Mouse (Mus musculus): ENCODE results near the gene Baz2b. TPM values are rescaled to one million over a fixed set of nuclear protein-coding genes. Genes with fewer than 3 reads are reported as not detected.

Baz2b gene
- polyA plus RNA-seq, 1 experiment from 2014 or later = 19.7 TPM

GRCm38 (mm10) chr2:59969099-59969498 is 240.5 kb downstream of the Baz2b start:
- no peak for ATAC-seq
- TF ChIP-seq EP300 (IDR thresholded peaks at IDR 0.05; ENCODE audit: low read depth) (no peak), CTCF (IDR thresholded peaks at IDR 0.05; ENCODE audit: low read depth) (no peak)
- no peak overlapping the region for H3K27ac ChIP-seq (ENCODE audit: low read depth)
- no peak overlapping the region for H3K4me2 ChIP-seq (ENCODE audit: low read depth, low read length)
- H3K36me3 ChIP-seq (replicated peaks; ENCODE audit: insufficient read depth, low read length) = peaks cover 26% of the 10 kb centered on the region
- no peak overlapping the region for H3K4me3 ChIP-seq (ENCODE audit: low read depth, low read length)
- WGBS (ENCODE audit: insufficient replicate concordance) = 71% methylated on average over 10 of the region's 10 CpGs
- no peak overlapping the region for H3K9ac ChIP-seq (replicated peaks)
- no peak for DNase-seq
- no peaks in the 10 kb centered on the region for H3K27me3 ChIP-seq (ENCODE audit: insufficient read depth, low read length)
- H3K9me3 ChIP-seq (ENCODE audit: low read length) = no peaks in the 10 kb centered on the region
- H3K4me1 ChIP-seq (ENCODE audit: insufficient read depth) = no peaks in the 10 kb centered on the region

GRCm38 (mm10) chr2:59968593-59968992 is 241.0 kb downstream of the Baz2b start:
- TF ChIP-seq EP300 (IDR thresholded peaks at IDR 0.05; ENCODE audit: low read depth) = no peak
- TF ChIP-seq CTCF (IDR thresholded peaks at IDR 0.05; ENCODE audit: low read depth) = no peak
- Histone ChIP-seq H3K27me3 (ENCODE audit: insufficient read depth, low read length) (no peaks in the 10 kb centered on the region), H3K4me3 (ENCODE audit: low read depth, low read length) (no peak overlapping the region), H3K4me2 (ENCODE audit: low read depth, low read length) (no peak overlapping the region), H3K9me3 (ENCODE audit: low read length) (no peaks in the 10 kb centered on the region), H3K9ac (replicated peaks) (no peak overlapping the region), H3K4me1 (ENCODE audit: insufficient read depth) (no peaks in the 10 kb centered on the region), H3K27ac (ENCODE audit: low read depth) (no peak overlapping the region), H3K36me3 (replicated peaks; ENCODE audit: insufficient read depth, low read length) (peaks cover 26% of the 10 kb centered on the region)
- DNase-seq (no peak), ATAC-seq (no peak)
- WGBS (ENCODE audit: insufficient replicate concordance) = 81% methylated on average over 7 of the region's 7 CpGs

- no peaks in the 10 kb centered on the region for H3K9me3 ChIP-seq (ENCODE audit: low read length)
- TF ChIP-seq EP300 (IDR thresholded peaks at IDR 0.05; ENCODE audit: low read depth) (no peak), CTCF (IDR thresholded peaks at IDR 0.05; ENCODE audit: low read depth) (no peak)
- H3K36me3 ChIP-seq (replicated peaks; ENCODE audit: insufficient read depth, low read length) = peaks cover 36% of the 10 kb centered on the region
- no peaks in the 10 kb centered on the region for H3K27me3 ChIP-seq (ENCODE audit: insufficient read depth, low read length)
- H3K4me1 ChIP-seq (ENCODE audit: insufficient read depth) = no peaks in the 10 kb centered on the region
- WGBS (ENCODE audit: insufficient replicate concordance) = 88% methylated on average over 6 of the region's 6 CpGs
- no peak overlapping the region for H3K4me2 ChIP-seq (ENCODE audit: low read depth, low read length)
- no peak overlapping the region for H3K9ac ChIP-seq (replicated peaks)
- H3K4me3 ChIP-seq (ENCODE audit: low read depth, low read length) = no peak overlapping the region
- no peak for DNase-seq
- H3K27ac ChIP-seq (ENCODE audit: low read depth) = no peak overlapping the region
- ATAC-seq = no peak
Measured at GRCm38 (mm10) chr2:59966454-59966853, 243.2 kb downstream of the Baz2b start.

GRCm38 (mm10) chr2:59963011-59963410 is 246.6 kb downstream of the Baz2b start:
- ATAC-seq (no peak), DNase-seq (no peak)
- 80% methylated on average over 5 of the region's 5 CpGs for WGBS (ENCODE audit: insufficient replicate concordance)
- TF ChIP-seq EP300 (IDR thresholded peaks at IDR 0.05; ENCODE audit: low read depth) (no peak), CTCF (IDR thresholded peaks at IDR 0.05; ENCODE audit: low read depth) (no peak)
- H3K4me3 ChIP-seq (ENCODE audit: low read depth, low read length) = no peak overlapping the region
- no peaks in the 10 kb centered on the region for H3K27me3 ChIP-seq (ENCODE audit: insufficient read depth, low read length)
- no peak overlapping the region for H3K9ac ChIP-seq (replicated peaks)
- H3K36me3 ChIP-seq (replicated peaks; ENCODE audit: insufficient read depth, low read length) = peaks cover 27% of the 10 kb centered on the region
- H3K9me3 ChIP-seq (ENCODE audit: low read length) = no peaks in the 10 kb centered on the region
- H3K27ac ChIP-seq (ENCODE audit: low read depth) = no peak overlapping the region
- H3K4me1 ChIP-seq (ENCODE audit: insufficient read depth) = no peaks in the 10 kb centered on the region
- no peak overlapping the region for H3K4me2 ChIP-seq (ENCODE audit: low read depth, low read length)

- H3K27ac ChIP-seq (ENCODE audit: low read depth) = no peak overlapping the region
- H3K36me3 ChIP-seq (replicated peaks; ENCODE audit: insufficient read depth, low read length) = peaks cover 27% of the 10 kb centered on the region
- no peaks in the 10 kb centered on the region for H3K4me1 ChIP-seq (ENCODE audit: insufficient read depth)
- ATAC-seq = no peak
- H3K9me3 ChIP-seq (ENCODE audit: low read length) = no peaks in the 10 kb centered on the region
- H3K4me2 ChIP-seq (ENCODE audit: low read depth, low read length) = no peak overlapping the region
- H3K9ac ChIP-seq (replicated peaks) = no peak overlapping the region
- no peak for DNase-seq
- H3K4me3 ChIP-seq (ENCODE audit: low read depth, low read length) = no peak overlapping the region
- WGBS (ENCODE audit: insufficient replicate concordance) = 90% methylated on average over 4 of the region's 4 CpGs
- no peaks in the 10 kb centered on the region for H3K27me3 ChIP-seq (ENCODE audit: insufficient read depth, low read length)
- TF ChIP-seq CTCF (IDR thresholded peaks at IDR 0.05; ENCODE audit: low read depth) (no peak), EP300 (IDR thresholded peaks at IDR 0.05; ENCODE audit: low read depth) (no peak)
Measured at GRCm38 (mm10) chr2:59962579-59962978, 247.1 kb downstream of the Baz2b start.

GRCm38 (mm10) chr2:59960495-59960772 is 249.2 kb downstream of the Baz2b start:
- H3K27ac ChIP-seq (ENCODE audit: low read depth) = no peak overlapping the region
- 91% methylated on average over 2 of the region's 2 CpGs for WGBS (ENCODE audit: insufficient replicate concordance)
- H3K27me3 ChIP-seq (ENCODE audit: insufficient read depth, low read length) = no peaks in the 10 kb centered on the region
- no peaks in the 10 kb centered on the region for H3K9me3 ChIP-seq (ENCODE audit: low read length)
- DNase-seq (no peak), ATAC-seq (no peak)
- H3K4me1 ChIP-seq (ENCODE audit: insufficient read depth) = no peaks in the 10 kb centered on the region
- H3K9ac ChIP-seq (replicated peaks) = no peak overlapping the region
- peaks cover 38% of the 10 kb centered on the region for H3K36me3 ChIP-seq (replicated peaks; ENCODE audit: insufficient read depth, low read length)
- H3K4me3 ChIP-seq (ENCODE audit: low read depth, low read length) = no peak overlapping the region
- no peak overlapping the region for H3K4me2 ChIP-seq (ENCODE audit: low read depth, low read length)
- TF ChIP-seq EP300 (IDR thresholded peaks at IDR 0.05; ENCODE audit: low read depth) = no peak
- no peak for TF ChIP-seq CTCF (IDR thresholded peaks at IDR 0.05; ENCODE audit: low read depth)

Measured in liver, postnatal 0 days (tissue).